Mouse (Mus musculus): ENCODE data around the gene Cd200r3. TPM values are rescaled to one million over a fixed set of nuclear protein-coding genes. Genes with fewer than 3 reads are reported as not detected.

Gene Cd200r3
- polyA plus RNA-seq, 1 experiment: not detected

GRCm38 (mm10) chr16:44999537-44999936, 56.1 kb downstream of the Cd200r3 start:
- no peak overlapping the region for H3K4me2 ChIP-seq (ENCODE audit: low read depth)
- no peaks in the 10 kb centered on the region for H3K79me2 ChIP-seq (ENCODE audit: control insufficient read depth, insufficient read depth)
- H3K27me3 ChIP-seq (ENCODE audit: control insufficient read depth, insufficient read depth, insufficient read length): no peaks in the 10 kb centered on the region
- H3K36me3 ChIP-seq (ENCODE audit: control insufficient read depth, insufficient read depth): no peaks in the 10 kb centered on the region
- no peak overlapping the region for H3K4me3 ChIP-seq
- H3ac ChIP-seq (ENCODE audit: control insufficient read depth, insufficient read length): no peak overlapping the region
- TF ChIP-seq TCF3 (IDR thresholded peaks at IDR 0.05; ENCODE audit: insufficient read length, low read depth) (no peak), MAX (IDR thresholded peaks at IDR 0.05; ENCODE audit: low read depth) (no peak), CEBPB (IDR thresholded peaks at IDR 0.05; ENCODE audit: insufficient read depth, poor library complexity, severe bottlenecking) (no peak), MYOD1 (IDR thresholded peaks at IDR 0.05; ENCODE audit: control insufficient read depth in 1 of 3, insufficient read length in 2 of 3, low read depth in 2 of 3) (no peak), POLR2A (IDR thresholded peaks at IDR 0.05; ENCODE audit: insufficient read length, low read depth) (no peak), E2F4 (IDR thresholded peaks at IDR 0.05; ENCODE audit: insufficient read depth) (no peak), POLR2AphosphoS2 (IDR thresholded peaks at IDR 0.05; ENCODE audit: insufficient read length, low read depth) (no peak), MYOG (IDR thresholded peaks at IDR 0.05; ENCODE audit: control insufficient read depth in 1 of 3, insufficient read depth in 1 of 3, insufficient read length in 2 of 3, low read depth in 2 of 3) (no peak)

DNA sequence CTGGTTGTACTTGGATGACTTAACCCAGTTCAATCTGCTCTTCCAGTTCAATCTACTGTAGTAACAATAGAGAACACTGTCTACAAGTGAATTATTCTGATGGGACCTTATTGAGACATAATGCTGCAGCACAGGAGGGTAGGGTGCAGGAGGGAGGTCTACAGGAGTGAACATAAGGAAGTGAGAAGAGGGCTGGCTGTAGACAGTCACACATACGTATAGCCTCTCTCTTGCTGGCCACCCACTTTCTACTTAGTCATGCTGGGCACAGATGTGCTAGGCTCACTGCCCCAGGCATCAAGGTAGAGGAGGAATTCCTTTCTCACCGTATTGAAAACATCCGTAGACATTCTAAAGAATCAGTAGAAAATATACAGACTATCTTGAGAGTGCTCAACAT, 61.0 kb downstream of the Cd200r3 start:
- no peak overlapping the region for H3K4me3 ChIP-seq
- no peaks in the 10 kb centered on the region for H3K36me3 ChIP-seq (ENCODE audit: control insufficient read depth, insufficient read depth)
- no peaks in the 10 kb centered on the region for H3K27me3 ChIP-seq (ENCODE audit: control insufficient read depth, insufficient read depth, insufficient read length)
- no peak overlapping the region for H3K4me2 ChIP-seq (ENCODE audit: low read depth)
- no peaks in the 10 kb centered on the region for H3K79me2 ChIP-seq (ENCODE audit: control insufficient read depth, insufficient read depth)
- no peak overlapping the region for H3ac ChIP-seq (ENCODE audit: control insufficient read depth, insufficient read length)
- no peak for TF ChIP-seq SRF (IDR thresholded peaks at IDR 0.05; ENCODE audit: control insufficient read depth, insufficient read length, low read depth)
- TF ChIP-seq REST (IDR thresholded peaks at IDR 0.05; ENCODE audit: insufficient read depth, insufficient read length): no peak
- TF ChIP-seq MYOG (IDR thresholded peaks at IDR 0.05; ENCODE audit: control insufficient read depth in 1 of 3, insufficient read depth in 1 of 3, insufficient read length in 2 of 3, low read depth in 2 of 3): no peak
- no peak for TF ChIP-seq TCF3 (IDR thresholded peaks at IDR 0.05; ENCODE audit: insufficient read length, low read depth)
- no peak for TF ChIP-seq CEBPB (IDR thresholded peaks at IDR 0.05; ENCODE audit: insufficient read depth, poor library complexity, severe bottlenecking)
- TF ChIP-seq TCF12 (IDR thresholded peaks at IDR 0.05; ENCODE audit: insufficient read depth, poor library complexity, severe bottlenecking): no peak
- TF ChIP-seq E2F4 (IDR thresholded peaks at IDR 0.05; ENCODE audit: insufficient read depth): no peak

GRCm38 (mm10) chr16:45005280-45005679, 61.8 kb downstream of the Cd200r3 start:
- TF ChIP-seq TCF3 (IDR thresholded peaks at IDR 0.05; ENCODE audit: insufficient read length, low read depth) (no peak), MYOG (IDR thresholded peaks at IDR 0.05; ENCODE audit: control insufficient read depth in 1 of 3, insufficient read depth in 1 of 3, insufficient read length in 2 of 3, low read depth in 2 of 3) (no peak), MYOD1 (IDR thresholded peaks at IDR 0.05; ENCODE audit: control insufficient read depth in 1 of 3, insufficient read length in 2 of 3, low read depth in 2 of 3) (no peak), REST (IDR thresholded peaks at IDR 0.05; ENCODE audit: insufficient read depth, insufficient read length) (no peak), POLR2A (IDR thresholded peaks at IDR 0.05; ENCODE audit: insufficient read length, low read depth) (no peak), CEBPB (IDR thresholded peaks at IDR 0.05; ENCODE audit: insufficient read depth, poor library complexity, severe bottlenecking) (no peak), USF1 (IDR thresholded peaks at IDR 0.05; ENCODE audit: low read depth) (no peak), TCF12 (IDR thresholded peaks at IDR 0.05; ENCODE audit: insufficient read depth, poor library complexity, severe bottlenecking) (no peak), SRF (IDR thresholded peaks at IDR 0.05; ENCODE audit: control insufficient read depth, insufficient read length, low read depth) (no peak), MAX (IDR thresholded peaks at IDR 0.05; ENCODE audit: low read depth) (no peak)
- H3ac ChIP-seq (ENCODE audit: control insufficient read depth, insufficient read length): no peak overlapping the region
- H3K4me3 ChIP-seq: no peak overlapping the region
- no peak overlapping the region for H3K4me2 ChIP-seq (ENCODE audit: low read depth)
- no peaks in the 10 kb centered on the region for H3K27me3 ChIP-seq (ENCODE audit: control insufficient read depth, insufficient read depth, insufficient read length)
- no peaks in the 10 kb centered on the region for H3K36me3 ChIP-seq (ENCODE audit: control insufficient read depth, insufficient read depth)
- no peaks in the 10 kb centered on the region for H3K79me2 ChIP-seq (ENCODE audit: control insufficient read depth, insufficient read depth)

DNA sequence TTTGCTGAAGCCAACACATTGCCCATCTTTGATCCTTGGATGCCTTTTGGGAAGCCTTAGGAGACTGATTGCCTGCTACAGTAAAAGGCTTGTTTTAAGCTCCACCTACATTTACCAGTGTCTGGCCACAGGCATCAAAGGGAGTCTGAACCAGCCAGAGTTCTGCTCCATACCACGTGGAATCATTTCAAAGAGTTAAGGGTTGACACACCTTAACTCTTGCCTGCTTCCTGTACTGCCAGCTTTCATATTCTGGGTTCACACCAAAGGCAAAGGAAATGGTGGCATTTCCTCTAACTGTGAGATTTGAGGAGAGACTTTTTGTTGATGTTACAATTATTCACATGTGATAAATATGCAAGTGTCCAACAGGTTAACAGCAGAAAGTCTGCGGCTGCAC, 63.5 kb downstream of the Cd200r3 start:
- Histone ChIP-seq H3K4me2 (ENCODE audit: low read depth) (no peak overlapping the region), H3ac (ENCODE audit: control insufficient read depth, insufficient read length) (no peak overlapping the region), H3K4me3 (no peak overlapping the region), H3K79me2 (ENCODE audit: control insufficient read depth, insufficient read depth) (no peaks in the 10 kb centered on the region), H3K27me3 (ENCODE audit: control insufficient read depth, insufficient read depth, insufficient read length) (no peaks in the 10 kb centered on the region), H3K36me3 (ENCODE audit: control insufficient read depth, insufficient read depth) (no peaks in the 10 kb centered on the region)
- TF ChIP-seq CEBPB (IDR thresholded peaks at IDR 0.05; ENCODE audit: insufficient read depth, poor library complexity, severe bottlenecking): no peak
- no peak for TF ChIP-seq MYOD1 (IDR thresholded peaks at IDR 0.05; ENCODE audit: control insufficient read depth in 1 of 3, insufficient read length in 2 of 3, low read depth in 2 of 3)
- TF ChIP-seq POLR2A (IDR thresholded peaks at IDR 0.05; ENCODE audit: insufficient read length, low read depth): no peak
- no peak for TF ChIP-seq MAX (IDR thresholded peaks at IDR 0.05; ENCODE audit: low read depth)
- TF ChIP-seq REST (IDR thresholded peaks at IDR 0.05; ENCODE audit: insufficient read depth, insufficient read length): no peak
- no peak for TF ChIP-seq TCF3 (IDR thresholded peaks at IDR 0.05; ENCODE audit: insufficient read length, low read depth)
- TF ChIP-seq E2F4 (IDR thresholded peaks at IDR 0.05; ENCODE audit: insufficient read depth): no peak
- TF ChIP-seq USF1 (IDR thresholded peaks at IDR 0.05; ENCODE audit: low read depth): no peak
- TF ChIP-seq TCF12 (IDR thresholded peaks at IDR 0.05; ENCODE audit: insufficient read depth, poor library complexity, severe bottlenecking): no peak
- TF ChIP-seq POLR2AphosphoS2 (IDR thresholded peaks at IDR 0.05; ENCODE audit: insufficient read length, low read depth): no peak
- TF ChIP-seq SRF (IDR thresholded peaks at IDR 0.05; ENCODE audit: control insufficient read depth, insufficient read length, low read depth): no peak
- TF ChIP-seq MYOG (IDR thresholded peaks at IDR 0.05; ENCODE audit: control insufficient read depth in 1 of 3, insufficient read depth in 1 of 3, insufficient read length in 2 of 3, low read depth in 2 of 3): no peak

DNA sequence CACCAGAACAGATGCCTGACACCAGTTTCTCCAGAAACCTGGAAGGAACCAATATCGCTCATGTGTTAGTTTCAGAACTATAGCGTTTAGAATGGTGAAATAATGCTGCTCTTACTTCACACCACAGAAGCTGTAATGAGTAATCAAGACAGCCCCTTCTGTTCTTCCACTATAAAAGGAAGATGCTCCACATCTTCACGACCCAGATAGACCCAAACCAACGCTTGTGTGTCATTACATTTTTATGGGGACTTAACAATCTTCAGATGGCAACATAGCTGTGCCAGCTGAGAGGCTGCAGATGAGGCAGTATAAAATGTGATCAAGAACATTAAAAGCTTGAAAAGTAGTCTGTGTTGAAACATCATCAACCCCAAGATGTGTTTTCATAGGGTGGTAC, 64.3 kb downstream of the Cd200r3 start:
- H3K27me3 ChIP-seq (ENCODE audit: control insufficient read depth, insufficient read depth, insufficient read length): no peaks in the 10 kb centered on the region
- TF ChIP-seq TCF12 (IDR thresholded peaks at IDR 0.05; ENCODE audit: insufficient read depth, poor library complexity, severe bottlenecking): no peak
- no peaks in the 10 kb centered on the region for H3K36me3 ChIP-seq (ENCODE audit: control insufficient read depth, insufficient read depth)
- no peak overlapping the region for H3ac ChIP-seq (ENCODE audit: control insufficient read depth, insufficient read length)
- no peaks in the 10 kb centered on the region for H3K79me2 ChIP-seq (ENCODE audit: control insufficient read depth, insufficient read depth)
- no peak overlapping the region for H3K4me2 ChIP-seq (ENCODE audit: low read depth)
- no peak overlapping the region for H3K4me3 ChIP-seq
